Mouse (Mus musculus) brain, embryonic 14.5 days (tissue): ENCODE measurements around the gene Gm35315.

ENCODE experiments used
- CTCF ChIP-seq: fragments of 200-500 bp; IDR thresholded peaks from 2 replicates; pipeline ENCODE4 v1.5.1; 2012; ENCODE audit warnings: inconsistent platforms, mild to moderate bottlenecking, moderate library complexity, borderline replicate concordance; ENCODE audit not compliant: insufficient read depth, insufficient read length; ENCODE audit errors: extremely low read depth
- POLR2A ChIP-seq: fragments of 200-500 bp; IDR thresholded peaks from 2 replicates; pipeline ENCODE4 v1.6.1; 2012; ENCODE audit warnings: mild to moderate bottlenecking, inconsistent platforms, borderline replicate concordance; ENCODE audit not compliant: poor library complexity, insufficient read depth, insufficient read length, severe bottlenecking; ENCODE audit errors: extremely low read depth

- TF ChIP-seq CTCF (no peak), POLR2A (no peak)
Observed at GRCm38 (mm10) chr5:110104616-110105380, 10.6 kb upstream of the Gm35315 start.
